Mouse (Mus musculus) brain, embryonic 14.5 days (tissue): Measurements from ENCODE around the gene Gm10203. TPM values are rescaled to one million over a fixed set of nuclear protein-coding genes. Genes with fewer than 3 reads are reported as not detected.
"Not testable (repeated sequence)": the region's sequence is repeated elsewhere in the genome, so short reads cannot be mapped to it uniquely, and the experiment has no call there.

Source experiments
- DNase-seq: peaks from one replicate; pipeline ENCODE4 v3.0.0-alpha.2; 2011; ENCODE audit warnings: low read depth
- CTCF ChIP-seq: fragments of 200-500 bp; IDR thresholded peaks from 2 replicates; pipeline ENCODE4 v1.5.1; 2012; ENCODE audit warnings: inconsistent platforms, mild to moderate bottlenecking, moderate library complexity, borderline replicate concordance; ENCODE audit not compliant: insufficient read depth, insufficient read length; ENCODE audit errors: extremely low read depth
- POLR2A ChIP-seq: fragments of 200-500 bp; IDR thresholded peaks from 2 replicates; pipeline ENCODE4 v1.6.1; 2012; ENCODE audit warnings: mild to moderate bottlenecking, inconsistent platforms, borderline replicate concordance; ENCODE audit not compliant: poor library complexity, insufficient read depth, insufficient read length, severe bottlenecking; ENCODE audit errors: extremely low read depth
- polyA plus RNA-seq: library from polyadenylated mRNA; depleted of rRNA; stranded (reverse); fragments of >200 nt; gene quantifications from 2 replicates; pipeline ENCODE4 v1.2.3, GENCODE M21; 2012

The Gm10203 gene
- polyA plus RNA-seq, 1 experiment, result not detected

DNA sequence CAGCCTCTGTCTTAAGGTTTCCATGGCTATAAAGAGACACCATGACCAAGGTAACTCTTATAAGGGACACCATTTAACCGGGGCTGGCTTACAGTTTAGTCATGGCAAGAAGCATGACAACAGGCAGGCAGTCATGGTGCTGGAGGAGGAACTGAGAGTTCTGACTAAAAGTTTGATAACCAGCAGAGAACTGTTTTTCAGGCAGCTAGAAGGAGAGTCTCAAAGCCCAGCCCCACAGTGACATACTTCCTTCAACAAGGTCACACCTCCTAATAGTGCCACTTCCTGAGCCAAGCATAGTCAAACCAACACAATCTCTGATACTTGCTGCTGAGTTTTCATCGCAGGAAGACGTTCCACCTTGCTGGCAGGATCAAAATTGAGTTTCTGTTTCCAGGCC is 9.0 kb downstream of the Gm10203 start:
- no peak for TF ChIP-seq CTCF
- TF ChIP-seq POLR2A, result no peak
- no peak for DNase-seq

DNA sequence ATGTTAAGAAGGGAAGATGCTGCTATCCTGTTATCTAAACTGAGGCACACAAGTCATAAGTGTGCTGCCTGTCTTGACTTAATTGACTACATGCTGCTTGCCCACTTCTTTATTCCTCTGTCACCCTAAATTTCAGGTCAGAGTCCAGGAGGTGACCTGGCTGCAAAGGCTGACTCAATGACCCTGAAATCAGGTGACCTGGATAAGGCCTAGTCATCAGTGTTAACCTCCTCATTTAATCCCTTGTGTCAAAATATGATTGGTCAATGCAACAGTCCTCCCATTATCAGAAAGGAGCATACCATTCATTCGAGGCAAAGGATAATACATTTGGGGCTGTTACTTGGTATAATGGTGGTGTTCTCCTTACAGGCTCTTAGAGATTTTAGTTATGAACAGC is 9.5 kb downstream of the Gm10203 start, which contains the start of gene Etfbkmt:
Gene Etfbkmt (plus strand): TSS at position 379 of the 400 bp plus-strand sequence.
- TF ChIP-seq CTCF, result no peak
- no peak for TF ChIP-seq POLR2A

DNA sequence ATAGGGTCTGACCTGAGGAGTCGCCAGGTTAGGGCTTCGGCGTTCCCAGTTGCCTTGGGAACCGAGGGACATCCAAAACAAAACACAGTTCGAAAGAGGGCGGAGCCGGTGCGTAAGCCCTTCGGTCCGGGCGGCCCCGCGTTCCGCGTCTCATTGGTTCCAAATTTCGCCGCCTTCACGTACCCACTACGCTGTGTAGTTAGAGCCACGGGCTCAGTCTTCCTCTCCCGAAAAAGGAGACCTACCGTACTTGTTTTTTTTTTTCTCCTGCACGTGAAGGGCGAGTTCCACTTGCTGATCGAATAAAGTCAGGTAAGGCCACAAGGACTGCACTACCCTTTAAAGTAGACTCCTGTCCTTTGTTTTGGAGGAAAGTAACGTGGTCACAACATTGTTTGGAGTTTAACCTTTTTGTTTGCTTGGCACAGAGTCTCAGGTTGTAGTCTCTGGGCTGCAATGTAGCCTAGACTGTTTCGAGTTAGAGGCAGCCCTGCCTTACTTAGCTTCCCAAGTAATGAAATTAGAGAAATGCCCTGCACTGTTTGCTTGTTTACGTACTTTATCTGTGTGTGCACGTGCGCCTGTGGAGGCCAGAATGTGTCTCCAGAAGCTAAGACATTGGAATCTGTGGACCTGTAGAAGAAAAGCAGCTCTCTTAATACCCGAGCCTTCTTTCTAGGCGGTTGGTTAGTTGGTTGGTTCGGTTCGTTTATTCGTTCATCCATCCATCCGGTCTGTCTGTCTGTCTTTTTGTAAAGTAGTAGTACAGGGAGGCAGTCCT is 11.6 kb downstream of the Gm10203 start:
- no peak for TF ChIP-seq POLR2A
- TF ChIP-seq CTCF, result no peak
- peak; percentile 88 for DNase-seq

More for the DNA sequence above, 9.5 kb downstream of the Gm10203 start, which contains the start of gene Etfbkmt:
- DNase-seq, result no peak

DNA sequence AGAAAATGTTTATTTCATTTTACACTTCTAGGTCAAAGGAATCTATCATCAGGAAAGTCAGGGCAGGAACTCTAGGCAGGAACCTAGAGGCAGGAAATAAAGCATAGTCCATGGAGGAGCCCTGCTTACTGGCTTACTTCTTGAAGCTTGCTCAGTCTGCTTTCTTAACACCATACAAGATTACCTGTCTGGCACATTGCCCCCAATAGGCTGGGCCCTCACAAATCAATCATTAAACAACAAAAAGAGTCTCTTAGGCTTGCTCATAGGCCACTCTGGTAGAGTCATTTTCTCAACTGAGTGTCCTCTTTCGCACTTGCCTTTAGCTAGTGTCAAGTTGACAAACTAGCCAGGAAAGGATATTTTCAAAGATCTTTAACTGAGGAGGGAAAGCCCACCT is 15.2 kb downstream of the Gm10203 start:
- TF ChIP-seq CTCF (no peak), POLR2A (no peak)
- DNase-seq, result no peak

DNA sequence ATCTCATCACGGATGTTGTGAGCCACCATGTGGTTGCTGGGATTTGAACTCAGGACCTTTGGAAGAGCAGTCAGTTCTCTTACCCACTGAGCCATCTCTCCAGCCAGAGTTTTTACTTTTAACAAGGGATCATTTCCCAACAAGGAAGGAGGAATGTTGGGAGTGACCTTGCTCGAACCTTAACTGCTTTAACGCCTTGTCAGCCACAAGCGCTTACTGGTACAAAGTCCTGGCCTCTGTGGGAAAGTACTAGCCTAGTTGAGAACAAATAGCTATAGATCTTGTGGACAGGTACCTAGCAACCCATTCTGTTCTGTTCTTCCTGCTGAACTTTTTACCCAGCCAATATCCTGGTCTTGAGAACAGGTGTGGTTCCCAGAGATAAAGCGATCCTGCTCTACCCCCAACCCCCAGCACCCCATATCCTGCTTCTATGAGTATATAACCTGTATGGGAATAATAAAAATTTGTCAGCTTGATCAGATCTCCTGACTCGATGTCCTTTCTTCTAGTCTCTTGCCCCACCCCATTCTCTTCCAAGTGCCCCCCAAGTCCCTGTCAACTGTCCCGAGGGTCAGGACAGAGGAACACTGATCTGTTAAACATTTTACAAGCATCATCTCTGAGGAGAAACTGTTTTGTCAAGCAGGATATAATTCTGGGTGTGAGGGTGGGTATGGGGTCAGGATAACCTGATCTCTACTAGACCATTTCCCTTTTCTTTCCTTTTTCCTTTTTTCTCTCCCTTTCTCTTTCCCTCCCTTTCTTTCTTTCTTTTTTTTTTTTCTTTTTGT is 18.7 kb downstream of the Gm10203 start:
- TF ChIP-seq POLR2A, result no peak
- TF ChIP-seq CTCF, result no peak
- DNase-seq, result no peak

DNA sequence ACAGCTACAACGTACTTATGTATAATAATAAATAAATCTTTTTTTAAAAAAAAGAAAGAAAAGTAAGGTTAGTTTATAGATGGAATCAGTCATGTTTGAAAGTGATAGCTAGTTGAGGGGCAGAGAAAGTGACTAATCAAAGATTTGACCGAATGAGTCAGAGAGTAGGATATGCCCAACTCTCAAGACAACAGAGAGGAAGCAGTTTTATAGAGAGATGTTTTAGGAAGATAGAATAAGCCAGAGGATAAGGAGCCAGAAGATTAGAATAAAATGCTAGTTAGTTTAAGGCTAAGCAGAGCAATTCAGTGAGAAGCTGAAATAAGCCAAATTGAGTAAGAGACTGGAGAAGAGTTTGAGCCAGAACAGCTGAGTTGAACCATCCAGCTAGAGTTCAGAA is 22.1 kb downstream of the Gm10203 start:
- no peak for TF ChIP-seq CTCF
- TF ChIP-seq POLR2A, result no peak
- no peak for DNase-seq

DNA sequence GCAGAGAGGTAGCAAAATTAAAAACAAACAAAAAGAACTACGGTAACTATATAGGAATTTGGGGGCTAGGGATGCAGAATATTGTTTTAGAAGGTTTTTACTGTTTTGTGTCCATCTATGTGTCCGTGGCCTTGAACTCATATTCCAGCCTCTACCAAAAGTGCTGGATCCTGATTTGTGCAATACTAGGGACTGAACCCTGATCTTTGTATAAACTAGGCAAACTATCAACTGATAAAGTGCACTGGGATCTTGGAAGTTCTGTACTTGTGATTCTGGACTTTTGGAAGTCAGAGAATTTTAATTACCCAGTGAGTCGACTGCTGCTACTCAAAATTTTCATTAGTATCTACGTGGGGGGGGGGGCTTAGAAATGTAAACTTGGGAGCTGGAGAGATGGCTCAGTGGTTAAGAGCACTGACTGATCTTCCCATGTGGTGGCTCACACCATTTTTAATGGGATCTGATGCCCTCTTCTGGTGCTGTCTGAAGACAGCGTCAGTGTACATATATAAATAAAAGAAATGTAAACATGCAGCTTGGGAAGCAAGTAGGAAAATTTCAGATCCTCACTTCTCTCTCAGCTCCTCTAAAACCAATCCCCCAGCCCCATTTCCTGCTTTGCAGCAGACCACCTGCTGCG is 23.6 kb downstream of the Gm10203 start:
- TF ChIP-seq POLR2A (no peak), CTCF (no peak)
- no peak for DNase-seq

DNA sequence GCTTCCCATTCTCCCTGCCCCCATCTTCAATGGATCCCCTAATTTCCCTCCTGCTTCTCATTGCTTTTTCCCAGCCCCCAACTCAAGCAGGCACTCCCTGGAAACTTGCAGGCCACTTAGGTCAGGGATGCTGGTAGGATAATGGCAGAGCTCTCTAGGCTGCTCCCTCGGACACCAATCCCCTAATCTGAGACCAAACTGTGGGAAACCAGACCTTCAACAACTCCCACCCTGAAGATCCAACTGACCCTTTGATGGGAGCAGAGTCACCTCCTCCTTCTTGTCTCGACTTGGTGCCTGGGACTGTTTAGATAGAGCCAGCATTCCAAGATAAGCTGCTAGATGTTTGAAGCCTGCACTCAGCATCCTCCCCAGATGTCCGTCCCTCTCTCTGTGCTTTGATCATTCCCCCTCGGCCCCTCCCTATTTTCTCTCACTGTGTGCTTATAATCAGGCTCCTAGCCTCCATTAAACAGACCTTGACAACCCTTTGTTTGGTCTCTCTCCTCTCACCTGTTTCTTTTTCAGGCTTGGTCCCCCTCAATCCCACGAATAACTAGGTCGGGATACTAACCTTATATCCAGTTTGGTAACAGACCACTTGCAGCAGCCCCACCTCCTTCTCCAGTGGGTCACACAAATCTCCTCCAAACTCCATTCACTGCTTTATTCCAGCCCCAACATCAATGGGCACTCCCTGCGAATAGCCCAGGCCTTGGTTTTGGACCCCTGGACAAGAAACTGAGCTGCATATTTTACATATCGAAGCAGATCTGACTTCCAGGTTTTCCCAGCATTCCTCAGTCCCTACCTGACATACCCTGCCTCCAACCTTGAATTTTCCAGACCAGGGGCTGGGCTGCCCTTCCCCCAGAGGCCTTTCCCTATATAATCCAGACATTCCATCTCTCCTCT is 24.4 kb downstream of the Gm10203 start:
- no peak for TF ChIP-seq CTCF
- no peak for TF ChIP-seq POLR2A
- no peak for DNase-seq

DNA sequence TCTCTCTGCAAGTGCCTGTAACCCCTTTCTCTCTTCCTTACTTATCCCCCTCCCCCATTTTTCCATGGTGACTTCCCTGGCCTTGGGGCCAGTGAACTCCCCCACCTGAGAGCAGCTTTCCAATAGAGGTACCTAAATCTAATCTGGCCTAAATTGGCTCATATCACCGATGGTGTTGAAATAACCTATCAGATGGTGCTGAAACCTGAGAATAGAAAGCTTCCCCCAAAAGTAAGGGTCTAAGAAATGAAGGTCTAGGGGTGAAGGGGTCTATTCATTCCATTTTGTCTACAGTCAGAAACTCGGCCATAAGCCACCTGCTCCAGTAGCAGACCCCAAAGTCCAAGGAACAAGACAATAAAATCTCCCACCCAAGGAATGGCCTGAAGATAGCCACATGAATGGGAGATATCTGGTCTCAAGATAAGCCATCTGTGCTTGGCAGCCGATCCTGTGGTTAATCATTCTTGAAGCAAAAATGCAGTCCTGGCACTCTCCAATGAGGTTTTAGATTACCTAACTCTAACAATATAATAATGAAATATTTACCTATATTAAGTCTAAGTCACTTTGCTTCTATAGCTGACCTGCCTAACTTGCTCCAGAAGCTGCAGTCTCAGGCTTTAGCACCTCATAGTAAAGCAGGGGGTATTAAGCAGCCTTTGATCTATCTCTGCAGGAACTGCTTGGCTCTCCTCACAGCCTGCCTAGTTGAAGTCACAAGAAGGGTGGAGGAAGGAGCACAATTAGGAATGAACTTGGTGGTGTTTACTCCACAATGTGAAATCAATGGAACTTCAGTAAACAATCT is 25.3 kb downstream of the Gm10203 start:
- no peak for DNase-seq
- TF ChIP-seq CTCF, result no peak
- no peak for TF ChIP-seq POLR2A

DNA sequence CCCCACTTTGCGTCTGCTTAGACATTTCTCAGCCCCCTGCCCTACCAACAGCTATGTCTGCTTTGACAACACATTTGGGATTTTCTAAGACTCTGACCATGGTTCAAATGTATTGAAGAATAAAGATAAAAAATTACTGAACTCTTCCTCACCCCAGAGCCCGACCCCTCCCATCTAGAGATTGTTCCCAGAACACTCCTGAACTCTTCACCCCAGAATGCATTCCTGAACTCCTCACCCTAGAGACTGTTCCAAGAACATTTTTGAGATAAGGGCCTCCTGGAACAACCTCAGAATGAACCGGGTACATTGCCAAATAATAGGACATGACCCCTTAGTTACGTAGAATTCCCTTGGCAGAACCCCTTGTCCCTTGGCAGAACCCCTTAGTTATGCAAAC is 37.1 kb downstream of the Gm10203 start:
- DNase-seq, result not testable (repeated sequence)
